Mouse (Mus musculus) retina, postnatal 7 days (tissue): ENCODE measurements at regions not wholly inside any gene's neighbourhood (a gene's known extent, or its start where the extent isn't known, plus 50 kb on each side); places are given as distances from the start of the nearest gene placed in this dataset.

Source experiments
- DNase-seq: peaks from one replicate; pipeline ENCODE4 v3.0.0-alpha.2; 2012; ENCODE audit warnings: low read depth, low spot score

DNA sequence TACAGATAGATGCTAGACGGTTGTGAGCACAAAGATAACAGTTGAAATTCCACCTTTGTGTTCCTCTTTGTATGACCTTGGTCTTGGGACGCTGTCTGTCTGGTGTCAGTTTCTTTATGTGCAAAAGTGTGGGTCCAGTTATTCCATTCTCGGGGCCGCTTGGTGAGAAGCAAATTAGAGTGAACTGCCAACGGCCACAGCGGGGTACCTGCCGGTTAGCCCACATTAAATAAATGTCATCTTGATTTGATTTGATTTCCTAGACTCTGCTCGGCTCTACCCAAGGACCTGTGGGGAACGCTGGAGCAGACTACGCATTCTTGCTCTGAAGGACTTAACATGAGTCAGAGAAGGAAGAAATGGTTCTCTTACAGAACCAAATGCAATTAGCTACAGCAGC, 155.0 kb upstream of the Igsf21 start:
- DNase-seq, result no peak

DNA sequence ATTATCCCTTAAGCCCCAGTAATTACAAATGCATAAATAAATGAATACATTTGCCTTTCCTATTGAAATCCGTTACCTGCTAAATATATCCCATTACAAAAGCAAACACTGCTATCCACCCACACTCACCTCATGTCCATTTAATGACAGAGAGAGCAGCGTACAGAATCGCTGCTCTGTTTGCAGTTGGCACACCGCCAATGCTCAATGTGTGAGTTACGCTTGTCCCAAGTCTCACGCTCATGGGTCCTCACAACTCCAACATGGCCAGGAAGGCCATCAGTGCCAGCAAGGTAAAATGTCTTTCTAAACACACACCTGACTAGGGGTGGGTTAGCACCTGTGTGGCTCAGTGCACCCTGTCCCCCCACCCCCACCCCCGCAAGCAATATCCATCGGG, 150.0 kb upstream of the Igsf21 start:
- DNase-seq, result no peak

- no peak for DNase-seq
Observed at GRCm38 (mm10) chr4:140392290-140392689, 145.7 kb upstream of the Igsf21 start.

- no peak for DNase-seq
Observed at GRCm38 (mm10) chr4:140390684-140391234, 144.2 kb upstream of the Igsf21 start.

- no peak for DNase-seq
Observed at GRCm38 (mm10) chr4:140385686-140386085, 139.1 kb upstream of the Igsf21 start.

- DNase-seq, result no peak
Observed at GRCm38 (mm10) chr4:140385226-140385625, 138.6 kb upstream of the Igsf21 start.

- no peak for DNase-seq
Observed at GRCm38 (mm10) chr4:140383596-140383995, 137.0 kb upstream of the Igsf21 start.

GRCm38 (mm10) chr4:140380733-140381132, 134.1 kb upstream of the Igsf21 start:
- DNase-seq, result no peak

DNA sequence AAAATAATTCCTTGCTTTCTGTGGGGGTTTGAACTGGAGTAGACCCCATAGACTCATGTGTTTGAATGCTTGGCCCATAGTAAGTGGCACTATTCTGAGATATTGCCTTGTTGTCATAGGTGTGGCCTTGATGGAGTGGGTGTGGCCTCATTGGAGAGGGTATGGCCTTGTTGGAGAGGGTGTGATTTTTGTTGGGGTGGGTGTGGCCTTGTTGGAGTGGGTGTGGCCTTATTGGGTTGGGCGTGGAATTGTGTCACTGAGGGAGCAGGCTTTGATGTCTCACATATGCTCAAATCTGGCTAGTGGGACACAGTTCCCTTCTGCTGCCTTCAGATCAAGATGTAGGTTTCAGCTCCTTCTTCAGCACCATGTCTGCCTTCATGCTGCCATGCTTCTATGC, 131.4 kb upstream of the Igsf21 start:
- DNase-seq, result no peak

DNA sequence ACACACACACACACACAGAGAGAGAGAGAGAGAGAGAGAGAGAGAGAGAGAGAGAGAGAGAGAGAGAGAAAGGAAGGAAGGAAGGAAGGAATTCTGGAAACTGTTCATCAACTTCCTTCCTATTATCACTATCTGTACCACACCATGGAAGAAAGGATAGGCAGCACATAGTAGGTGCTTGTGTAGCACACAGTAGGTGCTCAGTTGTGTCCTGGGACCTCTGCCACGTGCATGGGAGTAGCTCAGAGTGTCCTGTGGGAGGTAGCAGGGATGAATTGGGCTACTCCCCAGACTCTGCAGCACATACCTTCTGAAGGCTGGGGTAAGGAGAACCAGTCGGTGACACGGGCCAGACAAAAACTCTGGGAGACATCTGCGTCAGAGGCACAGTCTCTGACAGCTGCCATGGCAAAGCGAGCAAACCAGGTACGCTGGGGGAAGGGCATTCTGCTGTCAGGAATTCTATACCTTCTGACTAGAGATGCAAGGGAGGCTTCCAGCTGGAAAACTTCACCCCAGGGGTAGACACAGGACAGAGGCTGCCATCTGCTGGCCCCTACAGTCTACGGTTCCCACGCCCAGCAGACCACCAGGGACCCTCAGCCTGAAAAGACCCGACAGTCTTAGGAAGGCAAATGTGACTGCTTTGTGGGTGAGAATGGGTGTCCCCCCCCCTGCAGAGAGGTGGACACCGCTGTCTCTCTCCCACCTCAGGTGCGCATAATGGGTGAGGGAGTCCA, 126.2 kb upstream of the Igsf21 start:
- DNase-seq, result no peak

GRCm38 (mm10) chr4:140371426-140372213, 125.0 kb upstream of the Igsf21 start:
- DNase-seq, result no peak

DNA sequence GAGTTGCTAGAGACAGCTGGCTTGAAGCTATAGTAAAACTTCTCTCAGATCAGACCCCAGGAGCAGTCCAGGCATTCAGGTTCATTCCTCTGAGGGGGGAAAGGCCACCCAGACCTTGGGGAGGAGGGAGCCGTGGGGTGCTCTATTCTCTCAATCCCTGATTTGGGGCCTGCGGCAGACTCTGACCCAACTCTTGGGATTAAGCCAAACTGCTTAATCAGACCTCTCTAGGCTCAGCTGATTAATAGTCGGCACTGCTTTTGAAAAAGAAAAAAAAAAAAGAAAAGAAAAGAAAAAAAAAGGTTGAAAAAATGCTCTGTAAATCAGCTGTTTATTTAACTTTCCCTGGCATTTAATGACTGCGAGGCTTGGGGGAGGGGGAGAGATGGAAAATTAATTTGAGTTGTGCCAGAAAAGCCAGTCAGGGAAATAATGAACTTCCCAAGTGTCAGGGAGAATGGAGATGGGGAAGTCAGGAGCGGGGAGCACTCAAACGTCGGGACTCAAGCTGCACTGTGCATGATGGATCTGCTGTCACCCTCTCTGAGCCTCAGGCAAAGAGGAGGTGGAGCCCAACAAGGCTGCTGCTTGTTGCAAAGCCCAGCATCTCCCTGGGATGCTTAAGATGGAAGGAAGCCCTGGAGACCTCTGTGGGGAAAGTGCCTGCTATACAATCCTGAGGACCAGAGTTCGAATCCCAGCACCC, 120.5 kb upstream of the Igsf21 start:
- DNase-seq, result no peak

DNA sequence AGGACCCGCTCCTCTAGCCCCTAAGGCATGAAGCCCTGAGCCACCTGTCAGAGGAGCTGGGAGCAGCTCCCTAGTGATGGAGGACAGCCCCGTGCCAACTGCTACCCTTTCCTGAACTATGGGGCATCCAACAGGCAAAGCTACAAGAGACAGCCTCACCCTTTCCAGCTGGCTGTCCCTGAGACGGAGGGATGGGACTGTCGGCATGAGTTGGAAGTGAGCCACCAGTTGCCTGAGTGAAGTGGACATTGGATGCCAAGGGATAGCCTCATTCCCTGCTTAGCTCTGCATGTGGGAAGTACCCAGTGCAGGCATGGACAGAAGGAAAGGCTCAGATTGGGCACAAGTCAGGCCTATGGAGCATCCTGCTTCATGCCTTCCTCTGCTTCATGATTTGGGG, 112.3 kb upstream of the Igsf21 start:
- DNase-seq, result no peak

DNA sequence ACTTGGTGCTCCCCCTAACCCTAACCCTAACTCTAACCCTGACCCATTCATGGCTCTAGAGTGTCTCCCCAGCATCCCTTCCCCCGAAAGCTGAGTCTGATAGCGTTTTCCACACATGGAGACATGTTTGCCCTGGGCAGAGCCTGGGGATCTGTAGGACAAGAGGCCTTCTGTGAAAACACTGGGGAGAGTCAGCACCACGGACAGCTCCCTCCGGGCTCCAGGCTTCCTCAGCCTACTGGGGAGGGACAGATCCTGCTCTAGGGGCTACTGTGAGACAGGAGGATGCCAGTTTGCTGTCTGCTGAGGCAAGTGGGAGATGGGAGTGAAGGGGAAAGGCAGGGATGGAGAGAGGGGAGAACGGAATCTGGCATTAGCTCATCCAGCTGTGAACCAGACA, 111.5 kb upstream of the Igsf21 start:
- no peak for DNase-seq

- no peak for DNase-seq
Observed at GRCm38 (mm10) chr4:140355144-140355550, 108.6 kb upstream of the Igsf21 start.

DNA sequence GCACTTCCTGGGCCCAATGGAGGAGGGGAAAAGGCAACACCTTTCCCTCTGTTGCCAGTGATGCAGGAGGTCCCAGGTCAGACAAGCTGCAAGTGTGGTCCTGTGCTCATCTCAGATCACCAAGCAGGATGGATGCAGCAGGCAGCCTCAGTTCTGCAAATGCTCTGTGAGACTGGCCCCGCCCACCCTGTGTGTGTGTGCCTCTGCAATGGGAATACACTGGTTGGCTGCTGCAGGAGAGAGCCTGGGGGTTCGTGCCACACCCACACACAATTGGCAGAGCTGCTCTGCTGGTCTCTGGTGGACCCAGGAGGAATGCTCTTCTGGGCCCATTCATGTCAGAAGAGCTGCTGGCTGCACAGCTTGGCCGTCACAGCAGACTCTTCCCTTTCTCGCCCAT, 102.2 kb upstream of the Igsf21 start:
- no peak for DNase-seq

- no peak for DNase-seq
Observed at GRCm38 (mm10) chr4:140330138-140330537, 83.6 kb upstream of the Igsf21 start.

DNA sequence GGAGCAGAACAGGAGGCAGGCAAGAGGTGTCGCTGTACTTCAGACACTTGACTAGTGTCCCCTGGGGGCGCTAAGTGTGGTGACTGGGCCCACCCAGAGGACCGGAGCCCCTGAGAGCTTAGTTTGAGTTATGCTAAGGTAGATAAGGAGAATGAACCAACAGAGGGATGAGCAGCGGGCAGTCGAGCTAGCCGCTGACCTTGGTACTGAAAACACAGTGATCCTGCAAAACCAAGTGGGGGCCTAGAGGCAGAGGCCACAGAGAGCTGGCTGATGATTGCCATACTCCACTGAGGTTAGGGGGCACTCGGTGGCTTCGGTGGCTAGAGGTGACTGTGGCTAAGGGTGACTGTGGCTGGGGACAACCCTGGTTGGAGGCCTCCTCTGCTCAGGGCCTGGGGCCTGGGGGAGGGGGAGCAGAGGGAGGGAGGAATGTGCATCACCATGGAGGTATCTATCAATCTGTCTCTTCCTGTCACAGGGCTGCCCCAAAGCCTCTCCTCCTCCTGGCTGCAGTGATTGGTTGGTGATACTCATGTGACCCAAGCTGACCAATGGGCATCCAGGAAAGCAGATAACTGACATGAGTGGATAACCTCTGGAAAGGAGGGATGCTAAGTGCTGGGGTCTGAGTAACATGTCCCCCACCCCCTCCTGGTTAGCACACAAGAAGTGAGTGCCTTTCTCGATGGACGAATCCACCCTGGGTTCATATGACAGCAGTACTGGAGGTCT, 80.3 kb upstream of the Igsf21 start:
- DNase-seq, result no peak

- no peak for DNase-seq
Observed at GRCm38 (mm10) chr4:140325677-140326052, 79.1 kb upstream of the Igsf21 start.

DNA sequence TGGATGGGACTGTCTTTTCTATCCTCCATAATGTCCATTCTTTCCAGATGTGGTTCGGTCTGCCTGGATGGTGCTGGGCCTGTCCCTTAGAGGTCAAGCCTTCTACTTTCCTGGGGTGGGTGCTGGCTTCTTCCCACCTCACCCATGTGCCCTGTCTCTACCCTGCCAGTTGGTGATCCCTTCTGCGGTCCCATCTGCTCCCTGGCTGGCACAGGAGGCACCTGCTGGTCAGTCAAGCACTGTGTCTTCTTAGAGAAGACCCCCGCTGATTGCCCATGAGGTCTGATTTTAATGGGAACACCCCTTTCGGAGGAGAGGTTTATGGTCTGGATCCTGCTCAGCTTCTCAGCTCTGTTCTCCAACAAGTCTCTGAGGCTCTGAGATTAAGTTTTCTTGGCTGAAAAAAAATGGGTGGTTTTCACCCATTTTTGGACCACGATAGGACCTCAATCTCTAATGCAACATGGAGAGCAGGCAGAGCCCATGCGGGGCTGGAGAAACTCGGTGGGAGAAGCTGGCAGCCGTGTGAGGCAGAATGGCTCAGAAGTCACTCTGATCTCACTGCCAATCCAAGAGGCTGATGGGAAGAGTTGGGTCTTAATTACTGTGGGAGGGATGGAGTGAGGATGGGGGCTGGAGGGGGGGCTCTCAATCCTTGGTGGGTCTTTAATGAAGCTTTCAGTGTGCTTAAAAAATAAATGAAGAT, 78.5 kb upstream of the Igsf21 start:
- no peak for DNase-seq
